Mouse (Mus musculus): ENCODE data around the gene Cend1. TPM values are rescaled to one million over a fixed set of nuclear protein-coding genes. Genes with fewer than 3 reads are reported as not detected.
A peak's percentile ranks its signal among the peaks of the same experiment; 100 is the strongest.

Cend1 gene
- polyA plus RNA-seq, 1 experiment from 2014 or later: 8.9 TPM

DNA sequence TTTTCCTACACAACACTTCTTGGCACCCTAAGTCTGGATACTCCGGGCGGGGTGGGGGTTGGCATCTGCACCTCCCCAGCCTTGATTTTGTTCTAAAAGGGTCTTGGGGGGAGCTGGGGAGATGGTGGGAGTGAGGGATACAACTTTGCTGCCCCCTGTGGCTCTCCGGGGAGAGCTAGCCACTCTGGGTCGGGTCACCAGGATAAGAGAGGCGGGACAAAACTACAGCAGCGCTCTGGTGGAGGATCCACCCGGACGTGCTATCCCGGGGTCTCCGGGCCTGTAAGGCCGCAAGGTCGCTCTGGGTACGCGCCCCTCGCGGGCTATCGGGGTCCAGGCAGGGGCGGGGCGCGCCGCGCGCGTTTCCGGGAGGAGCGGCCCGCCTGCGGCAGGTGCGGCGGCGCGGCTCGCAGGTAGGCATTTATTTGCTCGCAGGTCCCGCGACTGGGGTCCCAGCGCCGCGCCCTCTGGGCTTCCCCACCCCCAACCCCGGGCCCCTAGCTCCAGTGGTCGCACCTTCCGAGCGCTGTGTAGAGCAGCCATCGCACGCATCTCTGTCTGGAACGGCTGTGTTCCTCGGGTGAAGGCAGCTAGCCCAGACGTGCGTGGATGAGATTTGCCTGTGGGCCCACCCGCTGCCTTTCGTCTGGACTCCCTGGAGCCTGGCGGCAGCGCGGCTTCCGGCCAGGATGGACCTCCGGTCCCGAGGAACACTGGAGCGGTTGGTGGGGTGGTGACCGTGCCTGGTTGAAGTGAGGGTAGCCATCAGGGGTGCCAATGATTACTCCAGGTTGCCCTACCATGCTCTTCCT, 32.4 kb upstream of the Cend1 start:
- no peak for DNase-seq (ENCODE audit: low spot score)
- H3K4me1 ChIP-seq: peaks cover 38% of the 10 kb centered on the region
- 3% methylated on average over 59 of the region's 59 CpGs for WGBS
- H3K9me3 ChIP-seq (replicated peaks): no peaks in the 10 kb centered on the region
- peak overlapping the region; percentile 57; the same call in 1 of the 2 replicates for H3K27ac ChIP-seq (replicated peaks)
- peaks cover 12% of the 10 kb centered on the region for H3K36me3 ChIP-seq
- H3K27me3 ChIP-seq (ENCODE audit: low read depth, poor library complexity, severe bottlenecking): peaks cover 92% of the 10 kb centered on the region
- peak overlapping the region; percentile 55 for H3K4me3 ChIP-seq

DNA sequence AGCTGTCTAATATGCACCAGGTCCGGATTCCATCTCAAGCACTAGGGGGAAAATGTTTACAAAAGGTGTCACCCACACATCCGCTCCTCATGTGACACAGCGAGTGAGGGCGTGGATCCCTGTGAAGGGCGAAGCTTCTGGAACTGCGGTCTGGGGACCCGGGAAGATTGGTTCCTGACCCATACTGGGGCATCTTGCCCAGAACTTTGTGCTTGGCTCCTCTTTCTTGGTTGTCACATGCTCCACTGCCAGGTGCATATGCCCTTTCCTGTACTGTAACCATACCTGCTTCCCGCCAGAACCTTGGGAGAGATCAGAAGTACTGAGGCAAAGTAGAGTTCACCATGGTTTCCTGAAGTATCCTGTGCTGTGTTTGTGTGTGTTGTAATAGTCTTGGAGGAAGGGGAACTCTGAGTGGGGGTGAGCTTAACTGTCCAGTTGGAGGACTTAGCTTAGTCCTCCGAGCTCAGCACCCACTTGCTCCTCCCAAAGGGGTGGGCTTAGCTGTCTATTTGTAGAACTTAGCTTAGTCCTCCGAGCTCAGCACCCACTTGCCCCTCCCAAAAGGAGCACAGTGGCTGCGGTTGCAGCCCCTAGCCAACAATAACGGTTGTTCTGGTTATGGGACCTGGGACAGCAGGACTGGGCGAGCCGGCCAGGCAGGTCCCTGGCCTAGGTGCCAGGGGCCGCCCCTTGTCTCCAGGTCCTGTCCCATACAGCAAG, 31.3 kb upstream of the Cend1 start, which contains the start of gene Cracr2b:
TSS of gene Cracr2b (plus strand) at position 704 of the 723 bp plus-strand sequence.
- H3K9me3 ChIP-seq (replicated peaks): no peaks in the 10 kb centered on the region
- peaks cover 44% of the 10 kb centered on the region for H3K4me1 ChIP-seq
- peaks cover 87% of the 10 kb centered on the region for H3K27me3 ChIP-seq (ENCODE audit: low read depth, poor library complexity, severe bottlenecking)
- H3K4me3 ChIP-seq: peak within 1 kb of the TSS; percentile 55
- peak within 1 kb of the TSS; percentile 57; the same call in 1 of the 2 replicates for H3K27ac ChIP-seq (replicated peaks)
- 71% methylated on average over 15 of the region's 15 CpGs for WGBS
- H3K36me3 ChIP-seq: peaks cover 12% of the 10 kb centered on the region
- no peak for DNase-seq (ENCODE audit: low spot score)

DNA sequence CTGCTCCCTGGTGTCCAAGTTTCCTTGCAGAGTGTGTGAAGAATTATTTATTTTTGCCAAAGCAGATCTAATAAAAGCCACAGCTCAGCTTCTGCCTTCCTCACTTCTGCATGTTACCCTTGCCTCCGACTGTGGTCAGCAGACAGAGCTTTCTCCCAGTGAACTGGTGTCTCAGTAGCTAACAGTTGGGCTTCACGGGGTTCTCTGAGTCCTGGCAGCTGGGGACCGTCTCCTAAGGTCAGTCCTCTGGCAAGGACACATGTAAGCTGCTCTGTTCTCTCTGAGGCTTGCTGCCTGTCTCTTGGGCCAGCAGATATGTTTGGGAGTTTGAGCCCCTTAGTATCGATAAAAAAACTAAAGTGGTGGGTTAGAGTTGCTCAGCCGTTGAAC, 30.7 kb upstream of the Cend1 start:
- Histone ChIP-seq H3K4me3 (no peak overlapping the region), H3K27me3 (ENCODE audit: low read depth, poor library complexity, severe bottlenecking) (peaks cover 81% of the 10 kb centered on the region), H3K36me3 (peaks cover 12% of the 10 kb centered on the region), H3K27ac (replicated peaks) (no peak overlapping the region), H3K9me3 (replicated peaks) (no peaks in the 10 kb centered on the region), H3K4me1 (peaks cover 44% of the 10 kb centered on the region)
- 76% methylated on average over 5 of the region's 5 CpGs for WGBS
- DNase-seq (ENCODE audit: low spot score): no peak

DNA sequence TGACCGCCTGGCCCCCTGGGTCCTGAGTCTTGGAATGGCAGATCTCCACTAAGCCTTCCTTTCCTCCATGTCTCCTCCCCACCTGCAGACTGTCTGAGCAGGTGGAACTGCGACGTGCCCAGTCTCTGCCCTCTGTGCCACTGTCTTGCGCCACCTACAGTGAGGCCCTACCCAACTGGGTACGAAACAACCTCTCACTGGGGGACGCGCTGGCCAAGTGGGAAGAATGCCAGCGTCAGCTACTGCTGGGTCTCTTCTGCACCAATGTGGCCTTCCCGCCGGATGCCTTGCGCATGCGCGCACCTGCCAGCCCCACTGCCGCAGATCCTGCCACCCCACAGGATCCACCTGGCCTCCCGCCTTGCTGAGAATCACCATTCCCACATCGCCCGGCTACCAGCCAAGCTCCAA, 30.0 kb upstream of the Cend1 start:
- Histone ChIP-seq H3K4me1 (peaks cover 44% of the 10 kb centered on the region), H3K4me3 (no peak overlapping the region), H3K27me3 (ENCODE audit: low read depth, poor library complexity, severe bottlenecking) (peaks cover 75% of the 10 kb centered on the region), H3K36me3 (peaks cover 12% of the 10 kb centered on the region), H3K27ac (replicated peaks) (no peak overlapping the region), H3K9me3 (replicated peaks) (no peaks in the 10 kb centered on the region)
- WGBS: 89% methylated on average over 17 of the region's 17 CpGs
- no peak for DNase-seq (ENCODE audit: low spot score)

DNA sequence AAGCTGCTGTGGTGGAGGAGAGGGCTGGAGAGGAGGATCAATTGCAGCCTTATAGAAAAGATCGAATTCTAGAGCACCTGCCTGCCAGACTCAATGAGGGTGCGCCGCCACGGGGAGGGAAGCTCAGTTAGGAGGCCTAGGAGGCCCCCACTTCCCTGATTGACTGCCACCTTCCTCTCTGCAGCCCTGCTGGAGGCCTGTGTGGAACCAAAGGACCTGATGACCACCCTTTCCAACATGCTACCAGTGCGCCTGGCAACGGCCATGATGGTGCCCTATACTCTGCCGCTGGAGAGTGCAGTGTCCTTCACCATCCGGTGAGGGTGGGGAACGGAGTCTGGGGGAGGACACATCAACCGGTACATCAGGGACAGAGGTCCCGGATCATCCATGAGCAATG, 29.4 kb upstream of the Cend1 start:
- H3K4me1 ChIP-seq: peaks cover 44% of the 10 kb centered on the region
- DNase-seq (ENCODE audit: low spot score): no peak
- H3K36me3 ChIP-seq: peaks cover 12% of the 10 kb centered on the region
- no peak overlapping the region for H3K27ac ChIP-seq (replicated peaks)
- H3K4me3 ChIP-seq: no peak overlapping the region
- 93% methylated on average over 11 of the region's 11 CpGs for WGBS
- H3K27me3 ChIP-seq (ENCODE audit: low read depth, poor library complexity, severe bottlenecking): peaks cover 68% of the 10 kb centered on the region
- no peaks in the 10 kb centered on the region for H3K9me3 ChIP-seq (replicated peaks)

DNA sequence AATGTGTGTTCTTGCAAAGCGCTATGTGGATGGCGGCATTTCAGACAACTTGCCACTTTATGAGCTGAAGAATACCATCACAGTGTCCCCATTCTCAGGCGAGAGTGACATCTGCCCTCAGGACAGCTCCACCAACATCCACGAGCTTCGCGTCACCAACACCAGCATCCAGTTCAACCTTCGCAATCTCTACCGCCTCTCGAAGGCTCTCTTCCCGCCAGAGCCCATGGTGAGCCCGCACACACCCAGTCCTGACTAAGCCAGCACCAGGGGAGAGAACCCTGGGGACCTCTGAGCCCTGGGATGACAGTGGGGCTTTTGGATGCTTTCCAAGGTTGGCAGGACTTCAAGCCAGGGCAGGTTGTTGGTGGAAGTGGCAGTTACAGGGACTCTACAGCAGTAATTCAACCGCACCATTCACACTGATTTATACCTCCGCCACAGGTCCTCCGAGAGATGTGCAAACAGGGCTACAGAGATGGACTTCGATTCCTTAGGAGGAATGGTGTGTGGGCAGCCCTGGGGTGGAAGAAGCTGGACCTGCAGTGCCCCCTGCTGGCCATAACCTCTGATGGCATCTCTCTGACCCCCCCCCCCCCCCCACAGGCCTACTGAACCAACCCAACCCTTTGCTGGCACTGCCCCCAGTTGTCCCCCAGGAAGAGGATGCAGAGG, 28.8 kb upstream of the Cend1 start:
- Histone ChIP-seq H3K4me3 (no peak overlapping the region), H3K9me3 (replicated peaks) (no peaks in the 10 kb centered on the region), H3K27me3 (ENCODE audit: low read depth, poor library complexity, severe bottlenecking) (peaks cover 63% of the 10 kb centered on the region), H3K27ac (replicated peaks) (no peak overlapping the region), H3K4me1 (peaks cover 44% of the 10 kb centered on the region), H3K36me3 (peaks cover 12% of the 10 kb centered on the region)
- DNase-seq (ENCODE audit: low spot score): peak; percentile 55
- WGBS: 80% methylated on average over 15 of the region's 15 CpGs

DNA sequence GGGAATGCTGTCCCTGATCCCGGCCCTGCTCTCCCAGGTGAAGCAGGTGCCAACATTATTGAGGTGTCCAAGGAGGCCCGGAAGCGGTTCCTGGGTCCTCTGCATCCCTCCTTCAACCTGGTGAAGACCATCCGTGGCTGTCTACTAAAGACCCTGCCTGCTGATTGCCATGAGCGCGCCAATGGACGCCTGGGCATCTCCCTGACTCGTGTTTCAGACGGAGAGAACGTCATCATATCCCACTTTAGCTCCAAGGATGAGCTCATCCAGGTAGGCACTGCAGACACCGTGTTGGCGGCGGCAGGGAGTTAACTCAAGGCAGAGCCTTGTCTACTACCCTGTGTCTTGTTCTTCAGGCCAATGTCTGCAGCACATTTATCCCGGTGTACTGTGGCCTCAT, 27.9 kb upstream of the Cend1 start:
- DNase-seq (ENCODE audit: low spot score): no peak
- Histone ChIP-seq H3K27me3 (ENCODE audit: low read depth, poor library complexity, severe bottlenecking) (peaks cover 54% of the 10 kb centered on the region), H3K4me1 (peaks cover 41% of the 10 kb centered on the region), H3K27ac (replicated peaks) (no peak overlapping the region), H3K4me3 (no peak overlapping the region), H3K36me3 (peaks cover 14% of the 10 kb centered on the region), H3K9me3 (replicated peaks) (no peaks in the 10 kb centered on the region)
- 95% methylated on average over 14 of the region's 14 CpGs for WGBS

DNA sequence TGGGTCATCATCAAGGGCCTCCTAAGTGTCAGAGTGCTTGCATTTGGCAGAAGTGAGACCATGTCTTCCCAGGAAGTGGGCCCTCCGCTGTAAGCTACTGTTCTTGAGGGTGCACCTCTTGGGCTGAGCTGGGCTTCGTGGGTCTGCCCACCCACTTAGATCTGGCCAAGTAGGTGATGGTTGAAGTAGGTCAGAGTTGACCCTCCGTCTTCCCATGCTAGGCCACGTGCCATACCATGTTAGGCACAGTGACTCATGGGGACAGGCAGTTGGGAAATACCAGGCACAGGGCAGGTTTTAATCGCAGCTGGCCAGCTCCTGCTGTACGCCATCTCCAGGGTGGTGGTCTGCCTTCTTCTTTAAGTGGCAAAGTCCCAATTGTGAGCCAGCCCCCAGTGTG, 27.4 kb upstream of the Cend1 start:
- peaks cover 49% of the 10 kb centered on the region for H3K27me3 ChIP-seq (ENCODE audit: low read depth, poor library complexity, severe bottlenecking)
- H3K4me1 ChIP-seq: peaks cover 36% of the 10 kb centered on the region
- peak overlapping the region; percentile 76; the same call in 1 of the 2 replicates for H3K4me3 ChIP-seq
- no peak for DNase-seq (ENCODE audit: low spot score)
- H3K27ac ChIP-seq (replicated peaks): no peak overlapping the region
- peaks cover 19% of the 10 kb centered on the region for H3K36me3 ChIP-seq
- no peaks in the 10 kb centered on the region for H3K9me3 ChIP-seq (replicated peaks)
- WGBS: 95% methylated on average over 6 of the region's 6 CpGs

DNA sequence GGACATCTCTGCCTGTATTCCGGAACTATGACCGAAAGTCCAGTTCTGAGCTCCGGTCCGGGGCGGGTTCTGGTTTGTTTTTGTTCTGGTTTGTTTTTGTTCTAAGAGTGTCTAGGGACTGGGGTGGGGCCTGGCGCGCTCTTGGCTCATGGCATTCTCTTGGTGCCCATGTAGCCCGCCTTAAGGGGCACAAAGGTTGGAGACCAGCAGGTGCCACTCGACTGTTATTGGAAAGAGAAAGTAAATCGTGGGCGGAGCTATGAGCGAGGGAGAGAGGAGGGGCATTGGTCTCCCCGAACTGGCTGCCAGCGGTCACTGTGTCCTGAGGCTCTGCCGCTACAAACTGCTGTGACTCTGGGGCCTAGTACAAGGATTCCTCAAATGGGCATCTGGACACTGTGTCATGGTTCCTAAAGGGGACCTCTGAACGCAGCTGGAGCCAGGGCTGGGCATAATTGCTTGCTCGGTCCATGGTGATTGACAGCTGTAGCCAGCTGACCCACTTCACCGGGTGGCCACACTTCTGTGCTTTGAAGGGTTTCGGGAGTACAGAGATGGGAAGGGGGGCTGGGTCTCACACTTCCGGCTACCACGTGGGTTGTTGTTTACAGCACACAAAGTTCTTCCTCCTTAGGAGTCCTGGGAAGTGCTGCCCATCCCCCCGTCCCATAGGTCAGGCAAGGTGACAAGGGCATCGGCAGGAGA, 26.5 kb upstream of the Cend1 start:
- Histone ChIP-seq H3K4me1 (peaks cover 32% of the 10 kb centered on the region), H3K27me3 (ENCODE audit: low read depth, poor library complexity, severe bottlenecking) (peaks cover 39% of the 10 kb centered on the region), H3K36me3 (peaks cover 29% of the 10 kb centered on the region), H3K9me3 (replicated peaks) (no peaks in the 10 kb centered on the region), H3K27ac (replicated peaks) (peak overlapping the region; percentile 82), H3K4me3 (peak overlapping the region; percentile 76)
- 1% methylated on average over 23 of the region's 23 CpGs for WGBS
- DNase-seq (ENCODE audit: low spot score): peak; percentile 57

DNA sequence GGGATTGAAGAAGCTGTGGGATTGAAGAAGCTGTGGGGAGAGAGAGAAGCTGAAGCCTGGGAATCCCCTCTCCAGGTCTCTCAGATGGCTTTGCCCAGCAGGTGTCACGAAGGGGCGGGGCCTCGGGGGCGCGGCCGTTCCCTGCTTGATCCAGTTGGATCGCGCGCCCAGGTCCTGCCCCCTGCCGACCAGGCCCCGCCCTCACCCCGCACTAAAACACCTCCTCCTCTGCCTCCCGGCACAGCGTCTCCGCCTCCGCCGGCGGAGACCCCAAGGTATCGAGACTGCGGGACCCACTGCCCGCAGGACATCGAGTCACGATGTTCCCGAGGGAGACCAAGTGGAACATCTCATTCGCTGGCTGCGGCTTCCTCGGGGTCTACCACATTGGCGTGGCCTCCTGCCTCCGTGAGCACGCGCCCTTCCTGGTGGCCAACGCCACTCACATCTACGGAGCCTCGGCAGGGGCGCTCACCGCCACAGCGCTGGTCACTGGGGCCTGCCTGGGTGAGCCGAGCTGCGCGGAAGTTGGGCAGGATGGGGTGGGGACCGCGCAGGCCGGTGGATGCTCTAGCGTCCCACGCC, 25.8 kb upstream of the Cend1 start, which contains the start of gene Pnpla2:
TSS of gene Pnpla2 (plus strand) at position 232 of the 585 bp plus-strand sequence.
- Histone ChIP-seq H3K36me3 (peaks cover 36% of the 10 kb centered on the region), H3K4me1 (peaks cover 33% of the 10 kb centered on the region), H3K9me3 (replicated peaks) (no peaks in the 10 kb centered on the region), H3K4me3 (peak within 1 kb of the TSS; percentile 76), H3K27ac (replicated peaks) (peak within 1 kb of the TSS; percentile 82), H3K27me3 (ENCODE audit: low read depth, poor library complexity, severe bottlenecking) (peaks cover 32% of the 10 kb centered on the region)
- under 1% methylated on average over 45 of the region's 45 CpGs for WGBS
- peak; percentile 90 for DNase-seq (ENCODE audit: low spot score)

DNA sequence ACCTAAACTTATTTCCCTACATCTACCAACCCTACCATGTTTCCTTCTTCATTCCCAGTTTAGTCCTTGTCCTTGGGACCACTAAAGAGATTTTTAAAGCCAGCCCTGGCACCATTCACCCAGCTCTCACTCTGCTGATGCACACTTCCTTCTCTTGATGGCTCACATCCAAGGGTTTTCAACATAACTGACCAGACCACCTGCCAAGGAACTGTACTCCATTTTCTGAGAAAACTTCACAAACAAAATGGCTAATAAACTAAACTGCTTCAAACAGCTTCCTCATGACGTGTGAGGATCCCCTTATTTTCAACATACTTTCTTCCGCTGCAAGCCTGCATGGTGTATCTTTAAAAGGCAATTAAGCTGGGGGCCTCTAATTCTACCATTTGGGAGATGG, 24.3 kb upstream of the Cend1 start:
- DNase-seq (ENCODE audit: low spot score): no peak
- Histone ChIP-seq H3K27me3 (ENCODE audit: low read depth, poor library complexity, severe bottlenecking) (peaks cover 19% of the 10 kb centered on the region), H3K36me3 (peaks cover 39% of the 10 kb centered on the region), H3K27ac (replicated peaks) (no peak overlapping the region), H3K4me3 (no peak overlapping the region), H3K9me3 (replicated peaks) (no peaks in the 10 kb centered on the region), H3K4me1 (peaks cover 41% of the 10 kb centered on the region)
- 86% methylated on average over 2 of the region's 2 CpGs for WGBS

DNA sequence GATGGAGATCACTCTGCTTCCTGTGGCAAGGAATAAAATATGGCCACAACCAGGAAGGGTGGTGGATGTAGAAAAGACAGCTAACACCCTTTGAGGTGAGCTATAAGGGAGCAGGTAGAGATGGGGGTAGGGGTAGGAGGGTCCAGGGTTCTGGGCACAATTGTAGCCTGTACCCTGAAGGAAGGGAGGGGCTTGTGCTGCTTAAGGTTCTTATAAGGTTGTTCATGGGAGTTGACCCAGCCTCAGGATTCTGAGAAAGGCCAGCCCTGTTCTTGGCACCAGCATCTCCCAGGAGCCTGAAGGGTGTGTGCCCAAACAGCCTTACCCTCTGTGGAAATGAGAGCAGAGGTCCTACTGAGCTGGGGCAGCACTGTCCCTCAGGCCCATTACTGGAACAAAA, 22.6 kb upstream of the Cend1 start:
- no peak for DNase-seq (ENCODE audit: low spot score)
- Histone ChIP-seq H3K4me1 (peaks cover 45% of the 10 kb centered on the region), H3K27me3 (ENCODE audit: low read depth, poor library complexity, severe bottlenecking) (peaks cover 9% of the 10 kb centered on the region)

More for the DNA sequence above, 22.6 kb upstream of the Cend1 start:
- Histone ChIP-seq H3K36me3 (peaks cover 43% of the 10 kb centered on the region), H3K4me3 (no peak overlapping the region), H3K27ac (replicated peaks) (no peak overlapping the region), H3K9me3 (replicated peaks) (no peaks in the 10 kb centered on the region)
